Mouse (Mus musculus): ENCODE data around the gene Hist1h2bn. TPM values are rescaled to one million over a fixed set of nuclear protein-coding genes. Genes with fewer than 3 reads are reported as not detected.
"Not testable (repeated sequence)": the region's sequence is repeated elsewhere in the genome, so short reads cannot be mapped to it uniquely, and the experiment has no call there.

Hist1h2bn gene
- polyA plus RNA-seq, 1 experiment from 2014 or later: 4.4 TPM

- H3K9me3 ChIP-seq, H3K36me3 ChIP-seq, H3K27me3 ChIP-seq: not testable (repeated sequence)
- H3K4me2 ChIP-seq (replicated peaks): peak within 1 kb of the TSS; percentile 85
- H3K4me1 ChIP-seq: peaks cover 38% of the 10 kb centered on the region
- H3K4me3 ChIP-seq: peak within 1 kb of the TSS; percentile 51
- under 1% methylated on average over 30 of the region's 56 CpGs for WGBS
- peak within 1 kb of the TSS; percentile 83 for H3K9ac ChIP-seq
- peak within 1 kb of the TSS; percentile 95 for H3K27ac ChIP-seq
- ATAC-seq (ENCODE audit: low FRiP score, low read depth): peak; percentile 42
Observed at GRCm38 (mm10) chr13:21717397-21718357, 36.2 kb upstream of the Hist1h2bn start, which contains the start of gene Hist1h3h. Hist1h3h (plus strand) TSS chr13:21717659.

DNA sequence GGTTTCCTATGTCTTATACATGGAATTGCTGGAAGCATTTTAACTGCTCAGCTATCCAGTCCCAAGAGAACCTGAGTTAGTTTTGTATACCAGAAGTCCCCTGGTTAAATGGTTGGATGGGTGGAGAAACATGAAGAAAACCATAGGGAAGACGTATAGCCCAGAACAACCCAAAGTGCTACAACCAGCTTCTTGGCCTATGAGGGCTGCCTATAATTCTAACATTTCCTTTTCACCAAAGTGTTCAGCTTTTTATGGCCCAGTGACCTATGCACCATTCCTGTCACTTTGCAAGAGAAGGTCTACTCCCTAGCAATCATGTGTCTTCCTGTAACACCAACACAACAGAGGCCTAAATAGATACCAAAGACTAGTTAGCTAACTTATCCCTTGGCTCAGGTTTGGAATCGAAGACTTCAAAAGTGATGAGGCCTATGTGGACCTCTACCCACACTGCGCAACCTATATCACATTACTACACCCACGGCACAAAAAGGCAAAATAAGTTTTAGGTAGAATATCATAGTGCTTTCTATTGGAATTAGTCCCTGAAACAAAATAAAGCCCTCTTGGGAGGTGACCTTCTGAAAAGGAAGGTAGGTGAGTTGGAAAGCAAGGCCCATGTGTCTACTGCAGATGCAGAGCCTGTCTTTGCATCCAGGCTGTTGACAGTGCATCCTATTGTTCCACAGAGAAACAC, 35.4 kb upstream of the Hist1h2bn start:
- Histone ChIP-seq H3K4me3 (peak overlapping the region; percentile 49), H3K27me3 (no peaks in the 10 kb centered on the region), H3K9ac (peak overlapping the region; percentile 83), H3K27ac (peak overlapping the region; percentile 89), H3K9me3 (no peaks in the 10 kb centered on the region), H3K4me2 (replicated peaks) (peak overlapping the region; percentile 85), H3K36me3 (no peaks in the 10 kb centered on the region), H3K4me1 (peaks cover 42% of the 10 kb centered on the region)
- ATAC-seq (ENCODE audit: low FRiP score, low read depth): no peak
- 56% methylated on average over 4 of the region's 4 CpGs for WGBS

GRCm38 (mm10) chr13:21721107-21721756, 32.7 kb upstream of the Hist1h2bn start:
- not testable (repeated sequence) for H3K27me3 ChIP-seq; H3K36me3 ChIP-seq; H3K9me3 ChIP-seq; ATAC-seq (ENCODE audit: low FRiP score, low read depth)
- 2% methylated on average over 24 of the region's 44 CpGs for WGBS
- Histone ChIP-seq H3K27ac (peak overlapping the region; percentile 88), H3K4me3 (peak overlapping the region; percentile 45), H3K4me2 (replicated peaks) (peak overlapping the region; percentile 66), H3K4me1 (peaks cover 34% of the 10 kb centered on the region), H3K9ac (peak overlapping the region; percentile 63)

DNA sequence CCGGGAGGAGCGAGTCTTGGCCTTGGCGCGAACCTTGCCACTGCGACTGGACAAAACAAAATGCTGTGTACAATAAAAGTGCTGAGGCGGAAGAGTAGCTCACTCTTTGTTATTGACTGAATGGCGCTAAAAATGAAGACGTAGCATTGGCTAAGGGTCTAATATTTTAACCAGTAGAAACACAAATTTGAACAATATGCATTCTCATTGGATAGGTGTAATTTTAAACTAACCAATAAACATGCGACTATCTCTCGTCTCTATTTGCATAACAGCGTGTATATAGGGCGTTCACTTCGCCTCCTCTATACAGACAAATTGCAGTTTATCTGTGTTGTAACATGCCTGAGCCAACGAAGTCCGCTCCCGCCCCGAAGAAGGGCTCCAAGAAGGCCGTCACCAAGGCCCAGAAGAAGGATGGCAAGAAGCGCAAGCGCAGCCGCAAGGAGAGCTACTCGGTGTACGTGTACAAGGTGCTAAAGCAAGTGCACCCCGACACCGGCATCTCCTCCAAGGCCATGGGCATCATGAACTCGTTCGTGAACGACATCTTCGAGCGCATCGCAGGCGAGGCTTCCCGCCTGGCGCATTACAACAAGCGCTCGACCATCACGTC, 32.1 kb upstream of the Hist1h2bn start, which contains the start of gene Hist1h2bm:
TSS of gene Hist1h2bm (plus strand) at position 288 of the 616 bp plus-strand sequence.
- not testable (repeated sequence) for H3K36me3 ChIP-seq, H3K9me3 ChIP-seq, H3K27me3 ChIP-seq
- Histone ChIP-seq H3K9ac (peak within 1 kb of the TSS; percentile 63), H3K4me2 (replicated peaks) (peak within 1 kb of the TSS; percentile 66), H3K27ac (peak within 1 kb of the TSS; percentile 88), H3K4me3 (peak within 1 kb of the TSS; percentile 45), H3K4me1 (peaks cover 33% of the 10 kb centered on the region)
- peak; percentile 97 for ATAC-seq (ENCODE audit: low FRiP score, low read depth)
- WGBS: under 1% methylated on average over 37 of the region's 37 CpGs

- no peak; the same call in 1 of the 2 replicates for ATAC-seq (ENCODE audit: low FRiP score, low read depth)
- H3K36me3 ChIP-seq: no peaks in the 10 kb centered on the region
- peak overlapping the region; percentile 66 for H3K4me2 ChIP-seq (replicated peaks)
- H3K4me1 ChIP-seq: peaks cover 30% of the 10 kb centered on the region
- no peaks in the 10 kb centered on the region for H3K27me3 ChIP-seq
- H3K27ac ChIP-seq: peak overlapping the region; percentile 88
- H3K9ac ChIP-seq: peak overlapping the region; percentile 62
- no peaks in the 10 kb centered on the region for H3K9me3 ChIP-seq
- 2% methylated on average over 11 of the region's 11 CpGs for WGBS
- peak overlapping the region; percentile 45 for H3K4me3 ChIP-seq
Observed at GRCm38 (mm10) chr13:21722373-21722925, 31.5 kb upstream of the Hist1h2bn start.

- Histone ChIP-seq H3K9me3 (no peaks in the 10 kb centered on the region), H3K27me3 (no peaks in the 10 kb centered on the region), H3K4me1 (peaks cover 27% of the 10 kb centered on the region), H3K4me3 (peak overlapping the region; percentile 45; the same call in 1 of the 2 replicates), H3K4me2 (replicated peaks) (peak overlapping the region; percentile 66), H3K36me3 (no peaks in the 10 kb centered on the region), H3K9ac (no peak overlapping the region), H3K27ac (peak overlapping the region; percentile 88)
- WGBS: 30% methylated on average over 5 of the region's 5 CpGs
- no peak for ATAC-seq (ENCODE audit: low FRiP score, low read depth)
Observed at GRCm38 (mm10) chr13:21722993-21723836, 30.7 kb upstream of the Hist1h2bn start.

- Histone ChIP-seq H3K36me3 (no peaks in the 10 kb centered on the region), H3K4me3 (no peak overlapping the region), H3K27ac (no peak overlapping the region), H3K9me3 (no peaks in the 10 kb centered on the region), H3K4me1 (peaks cover 1% of the 10 kb centered on the region; the same call in 1 of the 2 replicates), H3K4me2 (replicated peaks) (no peak overlapping the region), H3K9ac (no peak overlapping the region), H3K27me3 (no peaks in the 10 kb centered on the region)
- WGBS: 25% methylated on average over 11 of the region's 11 CpGs
- ATAC-seq (ENCODE audit: low FRiP score, low read depth): no peak
Observed at GRCm38 (mm10) chr13:21727948-21728572, 25.9 kb upstream of the Hist1h2bn start.

DNA sequence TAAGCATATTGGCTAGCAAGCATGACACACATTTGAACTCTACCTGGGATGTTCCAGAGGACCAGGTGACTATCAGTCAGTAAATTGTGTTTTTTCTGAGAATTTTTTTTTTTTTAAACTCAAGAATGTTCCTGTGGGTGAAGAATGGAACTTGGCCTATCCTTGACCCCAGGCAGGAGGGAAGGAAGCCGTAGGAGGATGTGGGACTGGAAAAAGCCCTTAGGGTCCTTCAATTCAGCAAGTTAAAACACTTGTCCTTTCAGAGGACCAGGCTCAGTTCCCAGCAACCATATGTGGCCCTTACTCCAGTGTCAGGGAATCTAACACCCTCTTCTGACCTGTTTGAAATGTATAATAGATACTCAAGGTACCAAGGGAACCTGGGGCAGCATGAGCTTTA, 24.4 kb upstream of the Hist1h2bn start:
- H3K9me3 ChIP-seq: no peaks in the 10 kb centered on the region
- H3K4me1 ChIP-seq: no peaks in the 10 kb centered on the region
- 43% methylated on average over 1 of the region's 1 CpGs for WGBS
- no peak for ATAC-seq (ENCODE audit: low FRiP score, low read depth)
- no peak overlapping the region for H3K4me2 ChIP-seq (replicated peaks)
- H3K27me3 ChIP-seq: no peaks in the 10 kb centered on the region
- H3K4me3 ChIP-seq: no peak overlapping the region
- H3K36me3 ChIP-seq: no peaks in the 10 kb centered on the region
- H3K27ac ChIP-seq: no peak overlapping the region
- H3K9ac ChIP-seq: no peak overlapping the region

DNA sequence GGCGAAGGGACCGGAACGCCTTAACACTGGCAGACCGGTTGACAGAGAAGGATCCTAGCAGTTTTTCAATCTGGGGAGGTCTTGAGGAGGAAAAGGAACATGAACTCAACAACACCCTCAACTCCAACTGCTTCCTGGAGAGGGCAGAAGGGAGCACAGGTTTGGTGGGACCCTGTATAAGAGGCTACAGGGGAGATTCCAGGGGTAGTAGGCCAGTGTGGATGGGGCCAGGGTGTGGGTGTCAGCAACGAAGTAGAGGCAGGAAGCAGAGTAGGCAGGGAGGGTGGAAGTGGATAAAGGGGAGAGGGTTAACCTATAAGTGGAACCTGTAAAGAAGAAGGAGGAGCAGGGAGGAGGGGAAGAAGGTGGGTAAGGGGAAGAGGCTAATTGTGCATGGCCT, 20.5 kb upstream of the Hist1h2bn start:
- H3K4me2 ChIP-seq (replicated peaks): no peak overlapping the region
- H3K9ac ChIP-seq: no peak overlapping the region
- no peaks in the 10 kb centered on the region for H3K9me3 ChIP-seq
- no peaks in the 10 kb centered on the region for H3K27me3 ChIP-seq
- H3K4me3 ChIP-seq: no peak overlapping the region
- 65% methylated on average over 5 of the region's 5 CpGs for WGBS
- H3K36me3 ChIP-seq: no peaks in the 10 kb centered on the region
- ATAC-seq (ENCODE audit: low FRiP score, low read depth): no peak
- H3K27ac ChIP-seq: peak overlapping the region; percentile 99
- peaks cover 4% of the 10 kb centered on the region; the same call in 1 of the 2 replicates for H3K4me1 ChIP-seq
